Mouse (Mus musculus): ENCODE results near the gene Akt2. TPM values are rescaled to one million over a fixed set of nuclear protein-coding genes. Genes with fewer than 3 reads are reported as not detected.
A peak's percentile ranks its signal among the peaks of the same experiment; 100 is the strongest.

Akt2 gene
- polyA plus RNA-seq, 1 experiment from 2014 or later, result 51.1 TPM

DNA sequence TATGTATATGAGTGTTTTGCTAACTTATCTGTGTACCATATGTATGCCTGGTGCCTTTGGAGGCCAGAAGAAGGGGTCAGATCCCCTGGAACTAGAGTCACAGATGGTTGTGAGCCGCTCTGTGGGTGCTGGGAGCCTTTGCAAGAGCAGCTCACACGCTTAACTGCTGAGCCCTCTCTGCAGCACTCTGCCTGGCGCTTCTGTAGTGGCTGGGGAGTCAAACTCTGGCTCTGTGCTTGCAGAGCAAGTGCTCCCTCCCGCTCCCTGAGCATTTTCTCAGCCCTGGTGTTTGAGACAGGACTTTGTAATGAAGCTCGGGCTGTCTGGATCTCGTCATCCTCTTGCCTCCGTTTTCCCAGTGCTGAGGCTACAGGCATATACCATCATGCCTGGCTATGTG is 6.7 kb downstream of the Akt2 start:
- DNase-seq (ENCODE audit: low spot score) (no peak), ATAC-seq (ENCODE audit: low FRiP score) (no peak)
- no peak overlapping the region for H3K4me2 ChIP-seq (replicated peaks)
- 83% methylated on average over 7 of the region's 7 CpGs for WGBS
- H3K36me3 ChIP-seq (replicated peaks; ENCODE audit: control insufficient read depth, insufficient read depth), result no peaks in the 10 kb centered on the region
- peaks cover 27% of the 10 kb centered on the region for H3K4me1 ChIP-seq (replicated peaks; ENCODE audit: control insufficient read depth, insufficient read depth, low read length)
- no peaks in the 10 kb centered on the region for H3K27me3 ChIP-seq (ENCODE audit: control insufficient read depth, insufficient read depth, low read length)
- H3K9me3 ChIP-seq (ENCODE audit: control insufficient read depth, low read length), result no peaks in the 10 kb centered on the region
- no peak overlapping the region for H3K27ac ChIP-seq
- no peak overlapping the region for H3K4me3 ChIP-seq (replicated peaks; ENCODE audit: low read length)
- H3K9ac ChIP-seq, result no peak overlapping the region

- no peak overlapping the region for H3K4me3 ChIP-seq (replicated peaks; ENCODE audit: low read length)
- WGBS, result 73% methylated on average over 4 of the region's 4 CpGs
- H3K36me3 ChIP-seq (replicated peaks; ENCODE audit: control insufficient read depth, insufficient read depth), result no peaks in the 10 kb centered on the region
- no peaks in the 10 kb centered on the region for H3K9me3 ChIP-seq (ENCODE audit: control insufficient read depth, low read length)
- DNase-seq (ENCODE audit: low spot score), result no peak
- peaks cover 33% of the 10 kb centered on the region for H3K4me1 ChIP-seq (replicated peaks; ENCODE audit: control insufficient read depth, insufficient read depth, low read length)
- no peak overlapping the region for H3K4me2 ChIP-seq (replicated peaks)
- H3K9ac ChIP-seq, result no peak overlapping the region
- no peak for ATAC-seq (ENCODE audit: low FRiP score)
- H3K27me3 ChIP-seq (ENCODE audit: control insufficient read depth, insufficient read depth, low read length), result no peaks in the 10 kb centered on the region
- peak overlapping the region; percentile 43; the same call in 1 of the 2 replicates for H3K27ac ChIP-seq
Observed at GRCm38 (mm10) chr7:27601628-27602027, 10.3 kb downstream of the Akt2 start.

- no peaks in the 10 kb centered on the region for H3K27me3 ChIP-seq (ENCODE audit: control insufficient read depth, insufficient read depth, low read length)
- no peak overlapping the region for H3K4me2 ChIP-seq (replicated peaks)
- H3K9me3 ChIP-seq (ENCODE audit: control insufficient read depth, low read length), result no peaks in the 10 kb centered on the region
- DNase-seq (ENCODE audit: low spot score), result no peak
- peaks cover 31% of the 10 kb centered on the region; the same call in 1 of the 2 replicates for H3K4me1 ChIP-seq (replicated peaks; ENCODE audit: control insufficient read depth, insufficient read depth, low read length)
- H3K27ac ChIP-seq, result no peak overlapping the region; the same call in 1 of the 2 replicates
- no peak for ATAC-seq (ENCODE audit: low FRiP score)
- 93% methylated on average over 2 of the region's 2 CpGs for WGBS
- no peak overlapping the region for H3K9ac ChIP-seq
- H3K4me3 ChIP-seq (replicated peaks; ENCODE audit: low read length), result no peak overlapping the region
- no peaks in the 10 kb centered on the region for H3K36me3 ChIP-seq (replicated peaks; ENCODE audit: control insufficient read depth, insufficient read depth)
Observed at GRCm38 (mm10) chr7:27602161-27602560, 10.8 kb downstream of the Akt2 start.

DNA sequence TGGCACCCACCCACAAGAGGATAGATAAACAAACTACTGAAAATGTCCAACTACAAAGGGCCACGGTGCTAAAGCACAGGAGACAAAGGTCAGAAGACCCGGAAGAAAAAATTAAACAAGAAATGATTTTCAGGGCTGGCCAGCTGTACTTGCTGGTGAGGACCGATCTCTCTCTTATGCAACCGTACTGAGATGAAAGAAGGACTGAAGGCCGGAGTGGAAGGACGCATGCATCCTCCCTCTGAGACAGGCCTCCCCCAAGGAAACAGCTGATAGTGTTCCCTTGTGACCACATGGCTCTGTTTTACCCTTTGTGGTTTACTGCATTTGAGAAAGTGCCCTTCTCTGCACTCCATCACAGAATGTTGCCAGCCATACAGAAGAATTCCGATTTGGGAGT is 11.5 kb downstream of the Akt2 start:
- ATAC-seq (ENCODE audit: low FRiP score) (no peak), DNase-seq (ENCODE audit: low spot score) (no peak)
- no peak overlapping the region for H3K4me3 ChIP-seq (replicated peaks; ENCODE audit: low read length)
- H3K36me3 ChIP-seq (replicated peaks; ENCODE audit: control insufficient read depth, insufficient read depth), result no peaks in the 10 kb centered on the region
- no peak overlapping the region for H3K9ac ChIP-seq
- peaks cover 33% of the 10 kb centered on the region; the same call in 1 of the 2 replicates for H3K4me1 ChIP-seq (replicated peaks; ENCODE audit: control insufficient read depth, insufficient read depth, low read length)
- 83% methylated on average over 7 of the region's 7 CpGs for WGBS
- H3K9me3 ChIP-seq (ENCODE audit: control insufficient read depth, low read length), result no peaks in the 10 kb centered on the region
- H3K27me3 ChIP-seq (ENCODE audit: control insufficient read depth, insufficient read depth, low read length), result no peaks in the 10 kb centered on the region
- no peak overlapping the region for H3K27ac ChIP-seq
- no peak overlapping the region for H3K4me2 ChIP-seq (replicated peaks)

DNA sequence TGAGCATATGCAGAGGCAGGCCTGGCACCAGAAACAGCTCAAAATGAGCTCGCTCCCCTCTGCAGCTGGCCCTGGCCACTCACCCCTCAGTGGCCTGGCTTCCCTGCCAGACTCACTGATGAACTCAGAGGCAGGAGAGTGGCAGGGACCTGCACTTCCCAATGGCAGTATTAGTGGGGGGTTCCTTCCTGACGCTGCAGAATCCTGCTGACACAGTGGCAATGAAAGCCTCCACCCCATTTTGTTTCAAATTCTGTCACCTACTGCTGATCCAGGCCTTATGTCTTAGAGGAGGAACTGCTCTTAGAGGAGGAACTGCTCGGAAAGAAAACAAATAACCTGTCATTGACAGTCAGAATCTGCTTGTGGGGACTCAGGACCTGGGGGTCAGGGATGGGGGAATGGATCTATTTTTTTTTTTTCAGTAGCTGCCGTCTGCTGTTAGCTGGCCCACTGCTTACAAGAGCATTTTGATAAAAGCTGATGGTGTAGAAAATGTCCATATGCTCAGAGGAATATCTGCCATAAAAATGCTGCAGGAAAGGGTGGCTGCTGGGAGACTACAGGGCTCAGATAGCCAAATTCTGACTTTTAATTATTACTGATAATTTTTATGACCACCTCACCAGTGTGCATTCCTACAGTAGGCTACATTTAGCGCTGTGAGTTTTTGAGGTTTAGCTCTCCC is 13.5 kb downstream of the Akt2 start:
- peaks cover 33% of the 10 kb centered on the region; the same call in 1 of the 2 replicates for H3K4me1 ChIP-seq (replicated peaks; ENCODE audit: control insufficient read depth, insufficient read depth, low read length)
- H3K27me3 ChIP-seq (ENCODE audit: control insufficient read depth, insufficient read depth, low read length), result no peaks in the 10 kb centered on the region
- no peaks in the 10 kb centered on the region for H3K9me3 ChIP-seq (ENCODE audit: control insufficient read depth, low read length)
- peak overlapping the region; percentile 13; the same call in 1 of the 2 replicates for H3K9ac ChIP-seq
- 48% methylated on average over 5 of the region's 5 CpGs for WGBS
- H3K36me3 ChIP-seq (replicated peaks; ENCODE audit: control insufficient read depth, insufficient read depth), result peaks cover 9% of the 10 kb centered on the region
- H3K4me2 ChIP-seq (replicated peaks), result no peak overlapping the region
- no peak for DNase-seq (ENCODE audit: low spot score)
- ATAC-seq (ENCODE audit: low FRiP score), result no peak
- peak overlapping the region; percentile 79 for H3K27ac ChIP-seq
- H3K4me3 ChIP-seq (replicated peaks; ENCODE audit: low read length), result no peak overlapping the region

DNA sequence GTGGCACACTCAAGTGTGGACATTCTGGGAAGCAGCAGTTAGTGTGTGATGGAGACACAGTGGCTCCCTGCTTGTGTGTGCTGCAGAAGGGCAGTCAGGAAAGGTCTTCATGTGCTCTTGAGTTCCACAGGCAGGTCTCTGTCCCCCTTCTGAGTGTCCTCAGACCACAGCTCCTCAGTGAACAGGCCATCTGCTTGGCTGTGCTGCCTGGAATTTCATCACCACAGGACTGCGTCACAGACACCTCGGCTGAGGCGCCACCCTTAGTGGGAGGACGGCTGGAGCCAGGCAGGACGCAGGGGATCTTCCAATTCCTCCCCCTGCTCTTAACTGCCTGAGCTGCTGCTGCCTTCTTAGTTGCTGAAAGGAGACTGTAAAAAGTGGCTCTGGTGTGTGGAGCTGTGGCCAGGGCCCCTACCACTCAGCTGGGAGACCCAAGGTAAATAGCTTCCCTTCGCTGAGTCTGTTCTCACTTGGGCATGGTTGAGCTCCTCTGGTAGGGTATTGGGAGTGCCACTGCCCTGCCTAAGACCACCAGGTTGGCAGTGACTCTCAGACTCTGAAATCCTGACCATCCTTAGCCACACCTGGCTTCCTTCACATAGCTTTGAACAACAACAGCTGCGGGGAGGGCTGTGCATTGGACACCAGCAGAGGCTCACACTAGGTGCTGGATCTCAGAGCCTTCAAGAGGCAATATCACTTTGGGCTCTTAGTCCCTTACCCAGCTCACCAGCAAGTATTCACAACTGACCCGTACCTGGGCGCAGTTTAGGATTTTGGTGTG is 14.3 kb downstream of the Akt2 start:
- Histone ChIP-seq H3K4me1 (replicated peaks; ENCODE audit: control insufficient read depth, insufficient read depth, low read length) (peaks cover 33% of the 10 kb centered on the region; the same call in 1 of the 2 replicates), H3K27me3 (ENCODE audit: control insufficient read depth, insufficient read depth, low read length) (no peaks in the 10 kb centered on the region), H3K9me3 (ENCODE audit: control insufficient read depth, low read length) (no peaks in the 10 kb centered on the region), H3K36me3 (replicated peaks; ENCODE audit: control insufficient read depth, insufficient read depth) (peaks cover 16% of the 10 kb centered on the region), H3K4me2 (replicated peaks) (no peak overlapping the region), H3K27ac (peak overlapping the region; percentile 79), H3K9ac (peak overlapping the region; percentile 31; the same call in 1 of the 2 replicates), H3K4me3 (replicated peaks; ENCODE audit: low read length) (no peak overlapping the region)
- no peak for ATAC-seq (ENCODE audit: low FRiP score)
- DNase-seq (ENCODE audit: low spot score), result no peak
- WGBS, result 73% methylated on average over 9 of the region's 9 CpGs

GRCm38 (mm10) chr7:27606481-27607254 is 15.3 kb downstream of the Akt2 start:
- peaks cover 29% of the 10 kb centered on the region; the same call in 1 of the 2 replicates for H3K4me1 ChIP-seq (replicated peaks; ENCODE audit: control insufficient read depth, insufficient read depth, low read length)
- H3K4me3 ChIP-seq (replicated peaks; ENCODE audit: low read length), result no peak overlapping the region
- DNase-seq (ENCODE audit: low spot score) (no peak), ATAC-seq (ENCODE audit: low FRiP score) (no peak)
- no peak overlapping the region for H3K4me2 ChIP-seq (replicated peaks)
- WGBS, result 67% methylated on average over 10 of the region's 10 CpGs
- H3K9ac ChIP-seq, result no peak overlapping the region
- H3K9me3 ChIP-seq (ENCODE audit: control insufficient read depth, low read length), result no peaks in the 10 kb centered on the region
- no peaks in the 10 kb centered on the region for H3K27me3 ChIP-seq (ENCODE audit: control insufficient read depth, insufficient read depth, low read length)
- H3K36me3 ChIP-seq (replicated peaks; ENCODE audit: control insufficient read depth, insufficient read depth), result peaks cover 24% of the 10 kb centered on the region
- no peak overlapping the region for H3K27ac ChIP-seq

- Histone ChIP-seq H3K27me3 (ENCODE audit: control insufficient read depth, insufficient read depth, low read length) (no peaks in the 10 kb centered on the region), H3K4me1 (replicated peaks; ENCODE audit: control insufficient read depth, insufficient read depth, low read length) (peaks cover 29% of the 10 kb centered on the region; the same call in 1 of the 2 replicates), H3K4me2 (replicated peaks) (no peak overlapping the region), H3K36me3 (replicated peaks; ENCODE audit: control insufficient read depth, insufficient read depth) (peaks cover 24% of the 10 kb centered on the region), H3K9ac (no peak overlapping the region), H3K27ac (no peak overlapping the region), H3K4me3 (replicated peaks; ENCODE audit: low read length) (no peak overlapping the region), H3K9me3 (ENCODE audit: control insufficient read depth, low read length) (no peaks in the 10 kb centered on the region)
- WGBS, result 34% methylated on average over 5 of the region's 5 CpGs
- ATAC-seq (ENCODE audit: low FRiP score) (peak; percentile 58; the same call in 1 of the 2 replicates), DNase-seq (ENCODE audit: low spot score) (no peak)
Observed at GRCm38 (mm10) chr7:27607580-27607979, 16.2 kb downstream of the Akt2 start.

DNA sequence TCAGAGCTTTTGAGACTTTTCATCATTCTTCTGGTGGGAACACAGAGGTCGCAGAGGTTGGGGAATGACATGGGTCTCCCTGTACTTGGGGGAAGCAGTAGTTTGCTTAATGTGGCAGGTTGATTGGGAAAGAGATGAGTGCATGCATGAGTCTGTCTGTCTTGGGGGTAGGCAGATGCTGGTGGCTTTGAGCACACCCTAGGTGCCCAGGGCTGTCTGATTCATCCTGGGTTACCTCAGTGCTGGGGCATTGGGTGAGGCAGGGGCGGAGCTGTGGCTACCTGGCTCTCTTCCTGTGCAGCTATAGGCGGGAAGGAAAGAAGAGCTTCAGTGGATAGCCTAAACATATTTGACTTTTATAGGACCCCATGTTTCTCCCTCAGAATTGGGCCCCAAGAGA is 16.8 kb downstream of the Akt2 start:
- ATAC-seq (ENCODE audit: low FRiP score), result no peak
- 94% methylated on average over 3 of the region's 3 CpGs for WGBS

More for the DNA sequence above, 16.8 kb downstream of the Akt2 start:
- Histone ChIP-seq H3K36me3 (replicated peaks; ENCODE audit: control insufficient read depth, insufficient read depth) (peaks cover 24% of the 10 kb centered on the region), H3K4me1 (replicated peaks; ENCODE audit: control insufficient read depth, insufficient read depth, low read length) (peaks cover 34% of the 10 kb centered on the region), H3K4me3 (replicated peaks; ENCODE audit: low read length) (no peak overlapping the region), H3K9me3 (ENCODE audit: control insufficient read depth, low read length) (no peaks in the 10 kb centered on the region), H3K27ac (no peak overlapping the region), H3K9ac (no peak overlapping the region), H3K27me3 (ENCODE audit: control insufficient read depth, insufficient read depth, low read length) (no peaks in the 10 kb centered on the region), H3K4me2 (replicated peaks) (no peak overlapping the region)
- DNase-seq (ENCODE audit: low spot score), result no peak
